Mouse (Mus musculus) forebrain, embryonic 14.5 days (tissue): Measurements from ENCODE around the gene Sec14l3. TPM values are rescaled to one million over a fixed set of nuclear protein-coding genes. Genes with fewer than 3 reads are reported as not detected.

ENCODE experiments used
- ATAC-seq: fragments of 200-750 bp; cut with Nextera tagmentation; 2 replicates; pipeline ENCODE4 v1.8.0; 2017; ENCODE audit warnings: mild to moderate bottlenecking, moderate library complexity
- DNase-seq: peaks from one replicate; pipeline ENCODE4 v3.0.0-alpha.2; 2015; ENCODE audit warnings: low spot score
- H3K27ac ChIP-seq: fragments of 300-500 bp; sonication (generic); 2 replicates; pipeline ENCODE4 v1.5.1; 2014; ENCODE audit warnings: low read depth, mild to moderate bottlenecking, control low read depth, low read length, moderate library complexity
- H3K27me3 ChIP-seq: fragments of 300-500 bp; sonication (generic); replicated peaks from 2 replicates; pipeline ENCODE4 v1.6.1; 2014; ENCODE audit warnings: low read length, control low read depth, mixed read lengths; ENCODE audit not compliant: control insufficient read depth, insufficient read depth
- H3K36me3 ChIP-seq: fragments of 300-500 bp; sonication (generic); 2 replicates; pipeline ENCODE4 v1.6.1; 2014; ENCODE audit warnings: low read length, control low read depth; ENCODE audit not compliant: control insufficient read depth, insufficient read depth
- H3K4me1 ChIP-seq: fragments of 300-500 bp; sonication (generic); 2 replicates; pipeline ENCODE4 v1.6.1; 2014; ENCODE audit warnings: antibody characterized with exemption, low read length, control low read depth; ENCODE audit not compliant: control insufficient read depth, insufficient read depth
- H3K4me2 ChIP-seq: fragments of 300-500 bp; sonication (generic); 2 replicates; pipeline ENCODE4 v1.6.1; 2014; ENCODE audit warnings: mild to moderate bottlenecking, control low read depth, low read length
- H3K4me3 ChIP-seq: fragments of 300-500 bp; sonication (generic); 2 replicates; pipeline ENCODE4 v1.5.1; 2014; ENCODE audit warnings: low read depth, low read length, control low read depth
- H3K9ac ChIP-seq: fragments of 300-500 bp; sonication (generic); 2 replicates; pipeline ENCODE4 v1.6.1; 2014; ENCODE audit warnings: mild to moderate bottlenecking, low read length, control low read depth, moderate library complexity
- H3K9me3 ChIP-seq: fragments of 300-500 bp; sonication (generic); replicated peaks from 2 replicates; pipeline ENCODE4 v1.6.1; 2016; ENCODE audit warnings: low read length, control low read depth, mixed read lengths; ENCODE audit not compliant: control insufficient read depth
- WGBS: fragments of 180-500 bp; shearing (Covaris S2); extraction: QIAGEN DNeasy Blood & Tissue Kit; methylation state at CpG from one replicate; pipeline ENCODE4 v1.1.7; 2014; 5-methylcytosine and 5-hydroxymethylcytosine counted together
- polyA plus RNA-seq: library from polyadenylated mRNA; unstranded; fragments of >200 nt; fragmentation: Nextera tagmentation; extraction: Ambion mirVana; gene quantifications from 2 replicates; pipeline ENCODE4 v1.2.1, GENCODE M21; 2014

Gene Sec14l3
- polyA plus RNA-seq, 1 experiment from 2014 or later = 0.52 TPM

- no peak overlapping the region for H3K27ac ChIP-seq
Observed at GRCm38 (mm10) chr11:4047766-4048165, 16.9 kb upstream of the Sec14l3 start.

GRCm38 (mm10) chr11:4048438-4048837 is 16.2 kb upstream of the Sec14l3 start:
- no peak overlapping the region for H3K4me2 ChIP-seq
- no peaks in the 10 kb centered on the region for H3K36me3 ChIP-seq
- ATAC-seq = no peak
- no peak overlapping the region for H3K9ac ChIP-seq
- H3K4me3 ChIP-seq = no peak overlapping the region
- H3K4me1 ChIP-seq = no peaks in the 10 kb centered on the region
- no peaks in the 10 kb centered on the region for H3K27me3 ChIP-seq
- no peak for DNase-seq
- WGBS = 88% methylated on average over 6 of the region's 6 CpGs
- no peak overlapping the region for H3K27ac ChIP-seq
- no peaks in the 10 kb centered on the region for H3K9me3 ChIP-seq

More at GRCm38 (mm10) chr11:4047766-4048165, 16.9 kb upstream of the Sec14l3 start:
- DNase-seq = no peak
- Histone ChIP-seq H3K9ac (no peak overlapping the region), H3K4me2 (no peak overlapping the region), H3K9me3 (no peaks in the 10 kb centered on the region), H3K4me1 (no peaks in the 10 kb centered on the region), H3K4me3 (no peak overlapping the region), H3K36me3 (no peaks in the 10 kb centered on the region), H3K27me3 (no peaks in the 10 kb centered on the region)
- no peak for ATAC-seq
- WGBS = 86% methylated on average over 2 of the region's 2 CpGs

GRCm38 (mm10) chr11:4053586-4053985 is 11.1 kb upstream of the Sec14l3 start:
- H3K36me3 ChIP-seq = no peaks in the 10 kb centered on the region
- no peaks in the 10 kb centered on the region for H3K9me3 ChIP-seq
- H3K4me2 ChIP-seq = no peak overlapping the region
- 15% methylated on average over 5 of the region's 5 CpGs for WGBS
- no peak overlapping the region for H3K27ac ChIP-seq
- H3K27me3 ChIP-seq = no peaks in the 10 kb centered on the region
- H3K9ac ChIP-seq = no peak overlapping the region
- no peak for ATAC-seq
- DNase-seq = peak; percentile 72
- no peak overlapping the region for H3K4me3 ChIP-seq
- H3K4me1 ChIP-seq = no peaks in the 10 kb centered on the region

- WGBS = 85% methylated on average over 5 of the region's 5 CpGs
- Histone ChIP-seq H3K27me3 (no peaks in the 10 kb centered on the region), H3K27ac (no peak overlapping the region), H3K36me3 (no peaks in the 10 kb centered on the region), H3K4me2 (no peak overlapping the region), H3K9ac (no peak overlapping the region), H3K4me3 (no peak overlapping the region), H3K4me1 (no peaks in the 10 kb centered on the region), H3K9me3 (no peaks in the 10 kb centered on the region)
- no peak for ATAC-seq
- DNase-seq = no peak
Observed at GRCm38 (mm10) chr11:4060866-4061575, 3.6 kb upstream of the Sec14l3 start.

- Histone ChIP-seq H3K4me3 (no peak overlapping the region), H3K4me2 (no peak overlapping the region), H3K9me3 (no peaks in the 10 kb centered on the region), H3K4me1 (no peaks in the 10 kb centered on the region), H3K36me3 (no peaks in the 10 kb centered on the region), H3K27me3 (no peaks in the 10 kb centered on the region), H3K9ac (no peak overlapping the region), H3K27ac (no peak overlapping the region)
- no peak for DNase-seq
- no peak for ATAC-seq
- WGBS = 90% methylated on average over 4 of the region's 4 CpGs
Observed at GRCm38 (mm10) chr11:4062523-4062922, 2.1 kb upstream of the Sec14l3 start.

- 18% methylated on average over 6 of the region's 6 CpGs for WGBS
- Histone ChIP-seq H3K4me2 (no peak overlapping the region), H3K36me3 (no peaks in the 10 kb centered on the region), H3K27me3 (no peaks in the 10 kb centered on the region), H3K27ac (no peak overlapping the region), H3K9me3 (no peaks in the 10 kb centered on the region), H3K9ac (no peak overlapping the region), H3K4me1 (no peaks in the 10 kb centered on the region), H3K4me3 (no peak overlapping the region)
- ATAC-seq (no peak), DNase-seq (no peak)
Observed at GRCm38 (mm10) chr11:4062981-4063380, 1.7 kb upstream of the Sec14l3 start.

GRCm38 (mm10) chr11:4069664-4070063 is 5.0 kb downstream of the Sec14l3 start:
- no peak for ATAC-seq

GRCm38 (mm10) chr11:4076633-4077032 is 12.0 kb downstream of the Sec14l3 start:
- no peak for DNase-seq

More at GRCm38 (mm10) chr11:4069664-4070063, 5.0 kb downstream of the Sec14l3 start:
- Histone ChIP-seq H3K36me3 (no peaks in the 10 kb centered on the region), H3K4me1 (no peaks in the 10 kb centered on the region), H3K4me2 (no peak overlapping the region), H3K27ac (no peak overlapping the region), H3K27me3 (no peaks in the 10 kb centered on the region), H3K9ac (no peak overlapping the region), H3K4me3 (no peak overlapping the region), H3K9me3 (no peaks in the 10 kb centered on the region)
- WGBS = 72% methylated on average over 1 of the region's 1 CpGs
- peak; percentile 42 for DNase-seq

GRCm38 (mm10) chr11:4078267-4078933 is 13.8 kb downstream of the Sec14l3 start:
- DNase-seq = no peak
- whole genome bisulfite sequencing = 85% methylated on average over 7 of the region's 7 CpGs
- H3K9me3 ChIP-seq = no peaks in the 10 kb centered on the region
- ATAC-seq = no peak
- no peaks in the 10 kb centered on the region for H3K36me3 ChIP-seq
- H3K27ac ChIP-seq = no peak overlapping the region
- H3K4me1 ChIP-seq = no peaks in the 10 kb centered on the region
- H3K4me2 ChIP-seq = no peak overlapping the region
- no peak overlapping the region for H3K9ac ChIP-seq
- H3K4me3 ChIP-seq = no peak overlapping the region
- H3K27me3 ChIP-seq = no peaks in the 10 kb centered on the region; the same call in 1 of the 2 replicates

More at GRCm38 (mm10) chr11:4076633-4077032, 12.0 kb downstream of the Sec14l3 start:
- ATAC-seq = no peak
- Histone ChIP-seq H3K4me2 (no peak overlapping the region), H3K27me3 (no peaks in the 10 kb centered on the region; the same call in 1 of the 2 replicates), H3K27ac (no peak overlapping the region), H3K36me3 (no peaks in the 10 kb centered on the region), H3K9ac (no peak overlapping the region), H3K4me3 (no peak overlapping the region), H3K9me3 (no peaks in the 10 kb centered on the region), H3K4me1 (no peaks in the 10 kb centered on the region)
- WGBS = 15% methylated on average over 8 of the region's 8 CpGs
